Mouse (Mus musculus) lung, postnatal 0 days (tissue): ENCODE results near the gene Dnajb3. TPM values are rescaled to one million over a fixed set of nuclear protein-coding genes. Genes with fewer than 3 reads are reported as not detected.

Source experiments
- ATAC-seq: fragments of 200-750 bp; cut with Nextera tagmentation; 2 replicates; pipeline ENCODE4 v1.8.0; 2017; ENCODE audit warnings: moderate library complexity
- DNase-seq: peaks from one replicate; pipeline ENCODE4 v3.0.0-alpha.2; 2016; ENCODE audit warnings: low spot score
- H3K27ac ChIP-seq: fragments of 300-500 bp; sonication (generic); 2 replicates; pipeline ENCODE4 v1.5.1; 2014; ENCODE audit warnings: antibody characterized with exemption, mild to moderate bottlenecking, low read length, mixed read lengths
- H3K27me3 ChIP-seq: fragments of 300-500 bp; sonication (generic); replicated peaks from 2 replicates; pipeline ENCODE4 v1.6.1; 2014; ENCODE audit warnings: low read length, mixed read lengths; ENCODE audit not compliant: insufficient read depth
- H3K36me3 ChIP-seq: fragments of 300-500 bp; sonication (generic); 2 replicates; pipeline ENCODE4 v1.6.1; 2014; ENCODE audit warnings: low read length, mixed read lengths; ENCODE audit not compliant: insufficient read depth
- H3K4me1 ChIP-seq: fragments of 300-500 bp; sonication (generic); 2 replicates; pipeline ENCODE4 v1.6.1; 2014; ENCODE audit warnings: antibody characterized with exemption, low read depth, low read length, mixed read lengths; ENCODE audit not compliant: insufficient read depth
- H3K4me2 ChIP-seq: fragments of 300-500 bp; sonication (generic); replicated peaks from 2 replicates; pipeline ENCODE4 v1.6.1; 2014; ENCODE audit warnings: low read depth, mild to moderate bottlenecking, low read length, moderate library complexity, mixed read lengths
- H3K4me3 ChIP-seq: fragments of 300-500 bp; sonication (generic); 2 replicates; pipeline ENCODE4 v1.5.1; 2014; ENCODE audit warnings: low read depth, low read length
- H3K9ac ChIP-seq: fragments of 300-500 bp; sonication (generic); replicated peaks from 2 replicates; pipeline ENCODE4 v1.6.1; 2014; ENCODE audit warnings: low read depth, mild to moderate bottlenecking
- H3K9me3 ChIP-seq: fragments of 300-500 bp; sonication (generic); 2 replicates; pipeline ENCODE4 v1.6.1; 2016; ENCODE audit warnings: low read length, mixed read lengths
- CTCF ChIP-seq: IDR thresholded peaks from 2 replicates; pipeline ENCODE4 v1.5.1; 2016; ENCODE audit warnings: antibody characterized with exemption, mild to moderate bottlenecking
- EP300 ChIP-seq: IDR thresholded peaks from 2 replicates; pipeline ENCODE4 v1.6.1; 2016; ENCODE audit warnings: antibody characterized with exemption, mild to moderate bottlenecking, control low read depth
- WGBS: fragments of 180-500 bp; shearing (Covaris S2); extraction: QIAGEN DNeasy Blood & Tissue Kit; methylation state at CpG from one replicate; pipeline ENCODE4 v1.1.7; 2014; 5-methylcytosine and 5-hydroxymethylcytosine counted together
- polyA plus RNA-seq: library from polyadenylated mRNA; unstranded; fragments of >200 nt; fragmentation: Nextera tagmentation; extraction: Ambion mirVana; gene quantifications from 2 replicates; pipeline ENCODE4 v1.2.1, GENCODE M21; 2015

Dnajb3 gene
- polyA plus RNA-seq, 1 experiment from 2014 or later, result 2.7 TPM

- Histone ChIP-seq H3K4me1 (no peaks in the 10 kb centered on the region), H3K9ac (no peak within 1 kb of the TSS), H3K4me2 (no peak within 1 kb of the TSS), H3K9me3 (no peaks in the 10 kb centered on the region), H3K36me3 (no peaks in the 10 kb centered on the region), H3K4me3 (no peak within 1 kb of the TSS), H3K27ac (no peak within 1 kb of the TSS), H3K27me3 (no peaks in the 10 kb centered on the region)
- TF ChIP-seq CTCF (no peak), EP300 (no peak)
- ATAC-seq, result no peak
- 74% methylated on average over 5 of the region's 5 CpGs for WGBS
- no peak for DNase-seq
Measured at GRCm38 (mm10) chr1:88165711-88166110, 39.9 kb downstream of the Dnajb3 start, which contains the start of gene Ugt1a5. Gene Ugt1a5, plus strand, starts transcription at chr1:88166012.

GRCm38 (mm10) chr1:88158430-88158829 lies 47.2 kb downstream of the Dnajb3 start:
- TF ChIP-seq EP300, result no peak
- TF ChIP-seq CTCF, result no peak
- Histone ChIP-seq H3K4me3 (no peak overlapping the region), H3K4me1 (no peaks in the 10 kb centered on the region), H3K27ac (no peak overlapping the region), H3K27me3 (no peaks in the 10 kb centered on the region), H3K9me3 (no peaks in the 10 kb centered on the region), H3K36me3 (no peaks in the 10 kb centered on the region), H3K9ac (no peak overlapping the region), H3K4me2 (no peak overlapping the region)
- no peak; the same call in 1 of the 2 replicates for ATAC-seq
- WGBS, result 59% methylated on average over 2 of the region's 2 CpGs
- DNase-seq, result no peak

Other genes starting within 250 kb of the Dnajb3 start
- gene Usp40, start 197.2 kb downstream of the Dnajb3 start, polyA plus RNA-seq, result 16.3 and 19.3 TPM in 2 replicates
- not detected in 2 replicates for gene Ugt1a10, start 150.4 kb downstream of the Dnajb3 start, polyA plus RNA-seq
- 0.13 TPM in 1 of 2 replicates, not detected in the other for gene Ugt1a9, start 135.0 kb downstream of the Dnajb3 start, polyA plus RNA-seq
- 0.11 TPM in 1 of 2 replicates, not detected in the other for gene Ugt1a8, start 118.0 kb downstream of the Dnajb3 start, polyA plus RNA-seq
- gene Ugt1a7c, start 110.7 kb downstream of the Dnajb3 start, polyA plus RNA-seq, result 2.5 and 2.7 TPM in 2 replicates
- 2.4 and 3.2 TPM in 2 replicates for gene Ugt1a6b, start 102.5 kb downstream of the Dnajb3 start, polyA plus RNA-seq
- 35.3 and 39.9 TPM in 2 replicates for gene Ugt1a6a, start 71.0 kb downstream of the Dnajb3 start, polyA plus RNA-seq
- gene Ugt1a5, start 39.8 kb downstream of the Dnajb3 start, polyA plus RNA-seq, result not detected in 2 replicates
- gene Ugt1a2, start 5.2 kb downstream of the Dnajb3 start, polyA plus RNA-seq, result 0.08 and 0.11 TPM in 2 replicates
- 0.21 and 0.26 TPM in 2 replicates for gene Ugt1a1, start 6.2 kb upstream of the Dnajb3 start, polyA plus RNA-seq
- 0.15 and 0.43 TPM in 2 replicates for gene Mroh2a, start 21.2 kb upstream of the Dnajb3 start, polyA plus RNA-seq
- 21.9 and 26.0 TPM in 2 replicates for gene Hjurp, start 71.9 kb upstream of the Dnajb3 start, polyA plus RNA-seq
- 0.05 TPM in 1 of 2 replicates, not detected in the other for gene Trpm8, start 71.9 kb upstream of the Dnajb3 start, polyA plus RNA-seq
- gene Spp2, start 201.2 kb upstream of the Dnajb3 start, polyA plus RNA-seq, result not detected in 2 replicates